Mouse (Mus musculus) thymus, postnatal 0 days (tissue): ENCODE measurements at regions not wholly inside any gene's neighbourhood (a gene's known extent, or its start where the extent isn't known, plus 50 kb on each side); places are given as distances from the start of the nearest gene placed in this dataset.

Experiments
- DNase-seq: peaks from one replicate; pipeline ENCODE4 v3.0.0-alpha.2; 2015; ENCODE audit warnings: low spot score

- no peak for DNase-seq
Observed at GRCm38 (mm10) chr15:50005142-50005541, 3879.6 kb upstream of the Gm7489 start.

GRCm38 (mm10) chr15:50046653-50047052, 3838.1 kb upstream of the Gm7489 start:
- peak; percentile 11 for DNase-seq

GRCm38 (mm10) chr15:50053468-50053867, 3831.2 kb upstream of the Gm7489 start:
- DNase-seq = no peak

- DNase-seq = no peak
Observed at GRCm38 (mm10) chr15:50053892-50054291, 3830.8 kb upstream of the Gm7489 start.

- no peak for DNase-seq
Observed at GRCm38 (mm10) chr15:50078246-50078645, 3806.5 kb upstream of the Gm7489 start.

GRCm38 (mm10) chr15:50082428-50082827, 3802.3 kb upstream of the Gm7489 start:
- DNase-seq = no peak

GRCm38 (mm10) chr15:50102596-50103277, 3782.0 kb upstream of the Gm7489 start:
- DNase-seq = no peak

GRCm38 (mm10) chr15:50108913-50109312, 3775.8 kb upstream of the Gm7489 start:
- no peak for DNase-seq

GRCm38 (mm10) chr15:50153863-50154262, 3730.8 kb upstream of the Gm7489 start:
- no peak for DNase-seq

GRCm38 (mm10) chr15:50172276-50172772, 3712.4 kb upstream of the Gm7489 start:
- no peak for DNase-seq

GRCm38 (mm10) chr15:50183185-50183584, 3701.5 kb upstream of the Gm7489 start:
- no peak for DNase-seq
